Mouse (Mus musculus) lung, embryonic 15.5 days (tissue): ENCODE data around the gene Sun1. TPM values are rescaled to one million over a fixed set of nuclear protein-coding genes. Genes with fewer than 3 reads are reported as not detected.

Experiments
- ATAC-seq: fragments of 200-750 bp; cut with Nextera tagmentation; 2 replicates; pipeline ENCODE4 v1.8.0; 2017; ENCODE audit warnings: moderate number of reproducible peaks, borderline replicate concordance; ENCODE audit not compliant: low FRiP score, low TSS enrichment; ENCODE audit errors: extremely low read depth
- H3K27ac ChIP-seq: fragments of 300-500 bp; sonication (generic); 2 replicates; pipeline ENCODE4 v1.5.1; 2015; ENCODE audit warnings: moderate library complexity, mild to moderate bottlenecking, inconsistent platforms
- H3K27me3 ChIP-seq: fragments of 300-500 bp; sonication (generic); 2 replicates; pipeline ENCODE4 v1.6.1; 2015; ENCODE audit warnings: inconsistent platforms
- H3K36me3 ChIP-seq: fragments of 300-500 bp; sonication (generic); 2 replicates; pipeline ENCODE4 v1.6.1; 2015; ENCODE audit warnings: inconsistent platforms
- H3K4me1 ChIP-seq: fragments of 300-500 bp; sonication (generic); 2 replicates; pipeline ENCODE4 v1.6.1; 2015; ENCODE audit warnings: inconsistent platforms
- H3K4me2 ChIP-seq: fragments of 300-500 bp; sonication (generic); 2 replicates; pipeline ENCODE4 v1.6.1; 2015; ENCODE audit warnings: inconsistent platforms, mild to moderate bottlenecking, moderate library complexity
- H3K4me3 ChIP-seq: fragments of 300-500 bp; sonication (generic); 2 replicates; pipeline ENCODE4 v1.5.1; 2015; ENCODE audit warnings: mild to moderate bottlenecking, inconsistent platforms
- H3K9ac ChIP-seq: fragments of 300-500 bp; sonication (generic); 2 replicates; pipeline ENCODE4 v1.6.1; 2015; ENCODE audit warnings: inconsistent platforms
- H3K9me3 ChIP-seq: fragments of 300-500 bp; sonication (generic); 2 replicates; pipeline ENCODE4 v1.6.1; 2016; ENCODE audit warnings: inconsistent platforms
- WGBS: fragments of 180-500 bp; shearing (Covaris S2); methylation state at CpG from one replicate; pipeline ENCODE4 v1.1.7; 2015; 5-methylcytosine and 5-hydroxymethylcytosine counted together
- polyA plus RNA-seq: library from polyadenylated mRNA; unstranded; fragments of >200 nt; fragmentation: Nextera tagmentation; extraction: Ambion mirVana; gene quantifications from 2 replicates; pipeline ENCODE4 v1.2.1, GENCODE M21; 2015

The Sun1 gene
- polyA plus RNA-seq, 1 experiment from 2014 or later, result 52.7 TPM

DNA sequence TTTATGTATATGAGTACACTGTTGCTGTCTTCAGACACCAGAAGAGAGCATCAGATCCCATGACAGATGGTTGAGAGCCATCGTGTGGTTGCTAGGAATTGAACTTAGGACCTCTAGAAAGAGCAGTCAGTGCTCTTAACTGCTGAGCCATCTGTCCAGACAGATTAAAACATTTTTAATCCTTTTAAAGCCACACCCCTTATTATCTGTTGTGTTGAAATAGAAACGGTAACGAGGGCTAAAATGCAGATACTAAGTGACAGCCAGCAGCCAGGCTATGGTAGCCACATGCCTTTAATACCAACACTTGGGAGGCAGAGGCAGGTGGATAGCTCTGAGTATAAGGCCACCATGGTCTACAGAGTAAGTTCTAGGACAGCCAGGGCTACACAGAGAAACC lies 31.6 kb downstream of the Sun1 start:
- H3K36me3 ChIP-seq, result peaks cover 73% of the 10 kb centered on the region
- ATAC-seq, result no peak
- H3K4me2 ChIP-seq, result no peak overlapping the region
- no peak overlapping the region for H3K9ac ChIP-seq
- no peaks in the 10 kb centered on the region for H3K27me3 ChIP-seq
- no peak overlapping the region for H3K4me3 ChIP-seq
- WGBS, result 84% methylated on average over 3 of the region's 3 CpGs
- no peaks in the 10 kb centered on the region for H3K9me3 ChIP-seq
- H3K4me1 ChIP-seq, result no peaks in the 10 kb centered on the region
- no peak overlapping the region for H3K27ac ChIP-seq

DNA sequence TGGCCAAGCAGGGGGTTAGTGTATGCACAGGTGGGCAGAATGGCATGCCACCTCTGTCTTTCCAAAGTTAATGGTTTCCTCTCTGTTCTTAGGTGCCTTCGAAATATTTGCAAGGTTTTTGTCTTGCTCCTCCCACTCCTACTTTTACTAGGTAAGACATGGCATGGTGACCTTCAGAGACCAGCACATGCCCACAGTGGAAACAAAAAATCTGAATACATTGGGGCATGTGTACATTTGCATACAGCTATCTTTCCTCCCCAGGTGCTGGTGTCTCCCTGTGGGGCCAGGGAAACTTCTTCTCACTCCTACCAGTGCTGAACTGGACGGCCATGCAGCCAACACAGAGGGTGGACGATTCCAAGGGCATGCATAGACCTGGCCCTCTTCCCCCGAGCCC lies 34.0 kb downstream of the Sun1 start:
- Histone ChIP-seq H3K4me3 (no peak overlapping the region), H3K4me1 (no peaks in the 10 kb centered on the region), H3K4me2 (no peak overlapping the region), H3K27me3 (no peaks in the 10 kb centered on the region), H3K9ac (no peak overlapping the region), H3K9me3 (no peaks in the 10 kb centered on the region), H3K27ac (no peak overlapping the region), H3K36me3 (peaks cover 72% of the 10 kb centered on the region)
- 90% methylated on average over 4 of the region's 4 CpGs for WGBS
- ATAC-seq, result no peak

DNA sequence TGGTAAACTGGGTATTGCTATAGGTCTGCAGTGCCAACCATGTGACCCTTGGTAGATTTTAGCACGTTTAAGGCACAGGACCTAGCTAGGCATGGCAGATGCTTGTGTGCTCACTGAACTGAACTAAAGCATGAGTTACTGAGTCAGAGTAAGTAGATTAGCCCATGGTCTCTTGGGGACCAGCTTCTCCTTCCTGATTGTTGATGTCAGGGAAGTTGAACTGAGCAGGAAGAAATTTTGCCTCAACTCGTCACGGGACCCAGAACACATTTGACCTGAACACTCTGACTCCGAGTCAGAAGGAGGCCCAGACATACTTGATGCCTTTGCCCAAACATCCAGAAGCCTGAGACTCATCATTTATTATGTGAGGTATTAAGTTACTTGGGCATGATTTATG lies 37.0 kb downstream of the Sun1 start:
- H3K4me2 ChIP-seq, result no peak overlapping the region
- WGBS, result 73% methylated on average over 4 of the region's 4 CpGs
- no peaks in the 10 kb centered on the region for H3K9me3 ChIP-seq
- H3K4me1 ChIP-seq, result no peaks in the 10 kb centered on the region
- H3K27me3 ChIP-seq, result no peaks in the 10 kb centered on the region
- no peak overlapping the region for H3K9ac ChIP-seq
- H3K4me3 ChIP-seq, result no peak overlapping the region
- H3K36me3 ChIP-seq, result peaks cover 73% of the 10 kb centered on the region
- no peak for ATAC-seq
- H3K27ac ChIP-seq, result no peak overlapping the region

DNA sequence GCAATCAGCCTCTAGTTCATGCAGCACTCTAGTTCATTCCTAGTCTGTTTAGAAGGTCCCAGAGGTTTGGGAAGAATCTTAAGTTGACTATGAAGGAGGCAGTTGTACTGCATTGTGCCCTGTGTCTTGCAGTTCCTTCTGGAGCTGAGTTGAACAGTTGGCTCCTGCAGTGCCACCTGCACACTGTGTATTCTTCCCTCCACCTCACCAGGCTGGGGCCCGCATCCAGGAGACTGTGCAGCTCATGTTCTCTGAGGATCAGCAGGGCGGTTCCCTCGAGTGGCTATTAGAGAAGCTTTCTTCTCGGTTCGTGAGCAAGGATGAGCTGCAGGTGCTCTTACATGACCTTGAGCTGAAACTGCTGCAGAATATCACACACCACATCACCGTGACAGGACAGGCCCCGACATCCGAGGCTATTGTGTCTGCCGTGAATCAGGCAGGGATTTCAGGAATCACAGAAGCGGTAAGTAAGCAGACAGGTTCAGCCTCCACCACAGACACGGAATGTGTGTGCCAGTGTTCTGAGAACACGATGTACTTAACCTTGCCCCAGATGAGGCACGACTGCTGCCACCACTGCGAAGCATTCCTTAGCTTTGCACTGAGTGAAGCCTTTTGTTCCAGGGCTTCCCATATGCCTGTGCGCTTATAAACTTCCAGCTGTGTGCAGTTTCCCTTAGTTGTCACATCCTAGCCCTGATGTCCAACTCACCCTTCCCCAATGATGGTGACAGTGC lies 40.8 kb downstream of the Sun1 start:
- peaks cover 78% of the 10 kb centered on the region for H3K36me3 ChIP-seq
- H3K4me1 ChIP-seq, result no peaks in the 10 kb centered on the region
- H3K4me2 ChIP-seq, result no peak overlapping the region
- H3K9ac ChIP-seq, result no peak overlapping the region
- H3K4me3 ChIP-seq, result no peak overlapping the region
- H3K27ac ChIP-seq, result no peak overlapping the region
- H3K9me3 ChIP-seq, result no peaks in the 10 kb centered on the region
- H3K27me3 ChIP-seq, result no peaks in the 10 kb centered on the region
- 80% methylated on average over 15 of the region's 15 CpGs for WGBS
- ATAC-seq, result no peak

DNA sequence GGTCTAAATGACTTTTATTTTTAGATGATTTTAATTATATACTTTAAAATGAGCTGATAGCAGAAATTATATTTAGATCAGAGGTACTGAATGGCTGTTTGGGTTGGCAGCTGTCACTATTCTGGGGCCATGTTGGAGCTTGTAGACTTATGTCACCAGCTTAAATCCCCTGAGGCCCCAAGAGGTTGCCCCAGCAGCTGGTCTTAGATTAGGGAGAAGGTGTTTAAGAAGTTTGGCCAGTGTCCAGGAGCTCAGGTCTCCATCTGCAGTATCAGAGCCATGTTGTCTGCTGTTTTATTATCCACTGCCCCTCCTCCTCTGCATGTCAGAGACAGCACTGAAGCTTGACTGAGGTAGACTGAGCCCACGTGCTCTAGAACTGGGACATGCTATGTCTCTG lies 42.9 kb downstream of the Sun1 start:
- 90% methylated on average over 1 of the region's 1 CpGs for WGBS
- H3K27ac ChIP-seq, result no peak overlapping the region

DNA sequence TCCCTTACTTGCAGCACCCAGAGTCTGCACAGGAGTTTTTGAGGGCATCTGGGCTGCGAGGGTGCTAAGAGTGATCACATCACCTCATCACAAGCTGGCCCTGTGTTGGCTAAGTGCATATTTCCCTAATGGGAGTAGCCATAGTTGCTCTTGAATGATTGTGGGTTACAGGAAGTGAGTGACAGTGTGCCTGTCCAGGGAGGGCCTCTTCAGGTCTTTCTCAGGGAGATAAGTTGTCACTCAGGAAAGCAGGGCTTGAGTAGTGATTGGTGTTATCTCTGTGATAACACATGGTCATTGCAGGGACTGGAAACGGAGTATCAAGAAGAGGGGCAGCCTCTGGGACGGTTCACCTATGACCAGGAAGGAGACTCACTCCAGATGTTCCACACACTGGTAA lies 47.3 kb downstream of the Sun1 start:
- Histone ChIP-seq H3K9me3 (no peaks in the 10 kb centered on the region), H3K9ac (no peak overlapping the region)
- no peak for ATAC-seq

More for the DNA sequence above, 42.9 kb downstream of the Sun1 start:
- Histone ChIP-seq H3K4me3 (no peak overlapping the region), H3K9ac (no peak overlapping the region), H3K27me3 (no peaks in the 10 kb centered on the region), H3K9me3 (no peaks in the 10 kb centered on the region), H3K4me2 (no peak overlapping the region), H3K36me3 (peaks cover 82% of the 10 kb centered on the region), H3K4me1 (no peaks in the 10 kb centered on the region)
- no peak for ATAC-seq

DNA sequence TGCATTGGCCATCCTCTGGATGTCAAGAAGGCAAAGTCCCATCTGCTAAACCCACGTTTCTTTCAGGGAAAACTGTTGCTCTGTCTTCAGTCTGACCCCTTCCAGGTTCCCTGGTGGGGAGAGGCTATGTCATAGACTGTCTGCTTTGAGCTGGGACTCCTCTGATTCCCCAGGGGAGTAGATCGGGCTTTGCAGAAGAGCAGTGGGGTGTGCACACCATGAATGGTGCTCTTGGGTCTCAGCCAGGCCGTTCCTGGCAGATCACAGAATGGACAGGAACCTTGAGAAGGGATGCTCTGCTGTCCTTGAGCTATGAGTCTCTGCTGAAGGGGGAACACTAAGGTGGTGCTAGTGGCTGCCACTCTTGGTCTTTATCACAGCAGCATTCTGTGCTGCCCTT lies 48.4 kb downstream of the Sun1 start:
- Histone ChIP-seq H3K4me1 (peaks cover 14% of the 10 kb centered on the region), H3K27ac (no peak overlapping the region), H3K36me3 (peaks cover 62% of the 10 kb centered on the region), H3K27me3 (no peaks in the 10 kb centered on the region), H3K4me3 (no peak overlapping the region), H3K4me2 (no peak overlapping the region), H3K9me3 (no peaks in the 10 kb centered on the region), H3K9ac (no peak overlapping the region)
- ATAC-seq, result no peak
- 81% methylated on average over 3 of the region's 3 CpGs for WGBS

More for the DNA sequence above, 47.3 kb downstream of the Sun1 start:
- Histone ChIP-seq H3K4me3 (no peak overlapping the region), H3K4me1 (peaks cover 7% of the 10 kb centered on the region; the same call in 1 of the 2 replicates), H3K27ac (no peak overlapping the region), H3K4me2 (no peak overlapping the region), H3K27me3 (no peaks in the 10 kb centered on the region), H3K36me3 (peaks cover 72% of the 10 kb centered on the region)
- 77% methylated on average over 3 of the region's 3 CpGs for WGBS

DNA sequence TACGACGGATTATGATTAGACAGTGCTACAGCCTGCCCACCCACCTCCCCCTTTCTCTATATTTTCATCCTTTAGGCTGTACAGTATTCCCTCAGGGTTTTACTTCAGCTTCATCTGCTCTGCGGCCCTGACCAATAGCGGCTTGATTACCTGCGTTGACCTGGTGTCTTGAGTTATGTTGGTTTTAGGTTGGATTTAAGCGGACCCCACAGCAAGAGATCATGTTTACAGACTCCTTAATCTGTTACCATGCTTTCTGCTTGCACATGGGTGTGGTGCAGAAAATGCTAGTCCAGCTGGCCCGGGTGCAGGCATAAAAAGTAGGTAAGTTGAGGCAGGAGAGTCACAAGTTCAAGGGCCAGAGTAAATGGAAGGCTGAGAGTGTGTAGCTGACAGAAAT lies 50.8 kb downstream of the Sun1 start:
- H3K9me3 ChIP-seq, result no peaks in the 10 kb centered on the region
- H3K4me3 ChIP-seq, result peak overlapping the region; percentile 92
- peaks cover 45% of the 10 kb centered on the region for H3K36me3 ChIP-seq
- H3K27me3 ChIP-seq, result no peaks in the 10 kb centered on the region
- no peak for ATAC-seq
- 76% methylated on average over 7 of the region's 7 CpGs for WGBS
- H3K27ac ChIP-seq, result peak overlapping the region; percentile 76; the same call in 1 of the 2 replicates
- peak overlapping the region; percentile 73 for H3K4me2 ChIP-seq
- peaks cover 36% of the 10 kb centered on the region for H3K4me1 ChIP-seq
- H3K9ac ChIP-seq, result peak overlapping the region; percentile 70; the same call in 1 of the 2 replicates

DNA sequence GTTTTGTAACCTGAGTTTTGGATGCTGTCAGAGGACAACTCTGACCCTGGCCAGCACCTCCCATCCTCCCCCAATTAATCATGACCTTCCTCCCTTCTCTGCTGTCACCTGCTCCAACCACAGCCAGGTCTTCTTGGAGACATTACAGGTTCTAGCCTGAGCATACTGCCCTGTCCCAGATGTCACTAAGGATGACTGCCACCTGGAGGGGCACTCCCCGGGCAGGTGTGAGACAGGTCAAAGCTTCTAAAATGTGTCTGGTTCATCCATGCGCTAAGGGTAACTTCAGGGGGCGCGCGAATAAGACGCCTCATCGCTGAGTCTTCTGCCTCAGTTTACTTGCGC lies 51.3 kb downstream of the Sun1 start:
- WGBS, result under 1% methylated on average over 8 of the region's 8 CpGs
- peaks cover 41% of the 10 kb centered on the region for H3K36me3 ChIP-seq
- peak overlapping the region; percentile 92 for H3K4me3 ChIP-seq
- no peaks in the 10 kb centered on the region for H3K27me3 ChIP-seq
- ATAC-seq, result no peak; the same call in 1 of the 2 replicates
- peak overlapping the region; percentile 73 for H3K4me2 ChIP-seq
- H3K9me3 ChIP-seq, result no peaks in the 10 kb centered on the region
- H3K27ac ChIP-seq, result peak overlapping the region; percentile 76
- H3K4me1 ChIP-seq, result peaks cover 40% of the 10 kb centered on the region
- peak overlapping the region; percentile 70 for H3K9ac ChIP-seq

DNA sequence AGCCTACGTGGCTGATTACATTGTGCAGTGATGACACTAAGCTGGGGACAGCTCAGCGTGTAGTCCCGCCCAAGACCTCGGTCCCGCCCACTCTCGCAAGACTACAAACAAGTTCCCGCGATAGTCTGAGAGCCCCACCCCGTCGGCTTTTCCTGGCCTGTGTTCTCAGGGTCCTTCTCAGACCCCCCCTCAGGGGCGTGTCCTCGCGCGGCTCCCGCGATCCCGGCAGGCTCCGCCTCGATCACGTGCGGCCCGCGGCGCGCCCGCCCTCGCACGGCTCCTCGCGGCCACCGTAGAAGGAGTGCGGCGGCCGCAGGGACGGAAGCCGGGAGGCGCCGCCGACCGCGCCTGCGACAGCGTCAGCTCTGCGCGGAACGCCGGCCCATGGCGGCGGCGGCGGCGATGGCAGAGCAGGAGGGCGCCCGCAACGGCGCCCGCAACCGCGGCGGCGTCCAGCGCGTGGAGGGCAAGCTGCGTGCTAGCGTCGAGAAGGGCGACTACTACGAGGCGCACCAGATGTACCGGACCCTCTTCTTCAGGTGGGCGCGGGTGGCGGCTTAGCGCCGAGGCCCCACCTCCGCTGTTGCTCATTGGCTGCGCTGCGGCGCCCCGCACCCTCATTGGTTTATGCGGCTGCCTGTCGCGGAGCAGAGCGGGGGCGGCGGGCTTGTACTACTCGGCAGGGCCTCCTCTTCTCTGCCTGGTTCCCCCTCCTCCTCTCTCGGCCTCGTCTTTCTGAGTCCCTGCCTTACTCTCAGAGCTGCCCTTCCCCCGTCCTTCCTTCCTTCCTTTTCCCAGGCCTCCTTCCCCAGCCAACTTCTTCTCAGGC lies 51.9 kb downstream of the Sun1 start, which contains the start of gene Get4:
Gene Get4 (plus strand): TSS at position 244 of the 829 bp plus-strand sequence.
- under 1% methylated on average over 88 of the region's 90 CpGs for WGBS
- Histone ChIP-seq H3K27ac (peak within 1 kb of the TSS; percentile 94), H3K27me3 (no peaks in the 10 kb centered on the region), H3K4me3 (peak within 1 kb of the TSS; percentile 92), H3K9me3 (no peaks in the 10 kb centered on the region), H3K4me2 (peak within 1 kb of the TSS; percentile 73), H3K36me3 (peaks cover 38% of the 10 kb centered on the region), H3K4me1 (peaks cover 46% of the 10 kb centered on the region), H3K9ac (peak within 1 kb of the TSS; percentile 85)
- peak; percentile 93 for ATAC-seq

DNA sequence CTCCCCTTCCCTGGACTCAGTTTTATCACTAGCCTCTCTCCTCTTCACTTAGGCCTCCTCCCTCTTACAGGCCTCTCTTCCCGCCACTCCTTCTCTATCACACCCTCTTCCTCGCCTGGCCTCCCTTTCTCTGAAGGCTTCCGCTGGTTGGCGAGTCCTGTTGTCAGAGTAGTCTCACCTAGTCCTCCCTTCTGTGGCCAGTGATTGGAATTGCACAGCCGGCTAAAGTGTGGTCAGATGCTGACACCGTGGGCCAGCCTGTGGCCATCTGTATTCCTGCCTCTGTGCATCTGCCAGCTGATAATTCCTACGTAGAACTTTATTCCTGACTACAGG lies 52.4 kb downstream of the Sun1 start:
- peak; percentile 21 for ATAC-seq

DNA sequence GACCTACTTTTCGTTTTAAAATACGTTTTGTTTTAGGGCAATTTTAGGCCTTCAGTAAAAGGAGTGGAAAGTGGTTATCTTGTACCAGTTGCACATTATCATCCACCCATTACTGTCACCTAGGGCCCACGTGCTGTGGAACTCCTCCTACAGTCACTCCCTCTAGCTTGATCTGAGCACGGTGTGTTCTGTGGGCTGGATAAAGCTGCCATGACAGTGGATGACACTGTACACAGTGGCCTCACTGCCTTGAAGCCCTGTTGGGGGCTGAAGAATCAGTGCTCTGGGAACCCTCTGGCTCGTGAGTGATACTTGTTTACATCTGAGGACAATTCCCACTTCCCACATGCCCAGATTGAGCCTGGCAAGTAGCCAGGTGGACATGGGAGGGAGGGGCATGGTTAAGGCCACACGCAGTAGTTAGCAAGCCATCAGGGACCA lies 52.9 kb downstream of the Sun1 start:
- WGBS, result 2% methylated on average over 6 of the region's 6 CpGs
- H3K27ac ChIP-seq, result peak overlapping the region; percentile 94
- H3K9me3 ChIP-seq, result no peaks in the 10 kb centered on the region
- peak overlapping the region; percentile 85 for H3K9ac ChIP-seq
- ATAC-seq, result peak; percentile 11; the same call in 1 of the 2 replicates
- peaks cover 56% of the 10 kb centered on the region for H3K4me1 ChIP-seq
- H3K27me3 ChIP-seq, result no peaks in the 10 kb centered on the region
- peak overlapping the region; percentile 73 for H3K4me2 ChIP-seq
- peak overlapping the region; percentile 92 for H3K4me3 ChIP-seq
- peaks cover 27% of the 10 kb centered on the region for H3K36me3 ChIP-seq

More for the DNA sequence above, 52.4 kb downstream of the Sun1 start:
- peak overlapping the region; percentile 73 for H3K4me2 ChIP-seq
- H3K36me3 ChIP-seq, result peaks cover 32% of the 10 kb centered on the region
- WGBS, result under 1% methylated on average over 7 of the region's 7 CpGs
- peak overlapping the region; percentile 94 for H3K27ac ChIP-seq
- no peaks in the 10 kb centered on the region for H3K27me3 ChIP-seq
- H3K4me3 ChIP-seq, result peak overlapping the region; percentile 92
- peak overlapping the region; percentile 85 for H3K9ac ChIP-seq
- H3K9me3 ChIP-seq, result no peaks in the 10 kb centered on the region
- peaks cover 51% of the 10 kb centered on the region for H3K4me1 ChIP-seq
